Mouse (Mus musculus) heart, embryonic 16.5 days (tissue): ENCODE measurements at regions not wholly inside any gene's neighbourhood (a gene's known extent, or its start where the extent isn't known, plus 50 kb on each side); places are given as distances from the start of the nearest gene placed in this dataset.

Experiments used
- ATAC-seq: fragments of 200-750 bp; cut with Nextera tagmentation; replicated peaks from 2 replicates; pipeline ENCODE4 v1.8.0; 2017; ENCODE audit warnings: moderate number of reproducible peaks; ENCODE audit not compliant: insufficient read depth, low FRiP score; ENCODE audit errors: extremely low read depth
- H3K27ac ChIP-seq: fragments of 300-500 bp; sonication (generic); 2 replicates; pipeline ENCODE4 v1.5.1; 2014; ENCODE audit warnings: mild to moderate bottlenecking, low read length, control low read depth, moderate library complexity
- H3K27me3 ChIP-seq: fragments of 300-500 bp; sonication (generic); 2 replicates; pipeline ENCODE4 v1.6.1; 2014; ENCODE audit warnings: low read length, mixed read lengths; ENCODE audit not compliant: control insufficient read depth, insufficient read depth
- H3K36me3 ChIP-seq: fragments of 300-500 bp; sonication (generic); 2 replicates; pipeline ENCODE4 v1.6.1; 2014; ENCODE audit not compliant: control insufficient read depth, insufficient read depth
- H3K4me1 ChIP-seq: fragments of 300-500 bp; sonication (generic); 2 replicates; pipeline ENCODE4 v1.6.1; 2014; ENCODE audit warnings: low read length, mixed read lengths; ENCODE audit not compliant: control insufficient read depth, insufficient read depth
- H3K4me2 ChIP-seq: fragments of 300-500 bp; sonication (generic); 2 replicates; pipeline ENCODE4 v1.6.1; 2014; ENCODE audit warnings: low read depth, mild to moderate bottlenecking, control low read depth, low read length
- H3K4me3 ChIP-seq: fragments of 300-500 bp; sonication (generic); 2 replicates; pipeline ENCODE4 v1.5.1; 2014; ENCODE audit warnings: mild to moderate bottlenecking, control low read depth, low read length
- H3K9ac ChIP-seq: fragments of 300-500 bp; sonication (generic); 2 replicates; pipeline ENCODE4 v1.6.1; 2014; ENCODE audit warnings: low read length, control low read depth
- H3K9me3 ChIP-seq: fragments of 300-500 bp; sonication (generic); replicated peaks from 2 replicates; pipeline ENCODE4 v1.6.1; 2016; ENCODE audit warnings: low read length; ENCODE audit not compliant: control insufficient read depth
- WGBS: fragments of 180-500 bp; shearing (Covaris S2); extraction: QIAGEN DNeasy Blood & Tissue Kit; methylation state at CpG from one replicate; pipeline ENCODE4 v1.1.7; 2014; 5-methylcytosine and 5-hydroxymethylcytosine counted together

DNA sequence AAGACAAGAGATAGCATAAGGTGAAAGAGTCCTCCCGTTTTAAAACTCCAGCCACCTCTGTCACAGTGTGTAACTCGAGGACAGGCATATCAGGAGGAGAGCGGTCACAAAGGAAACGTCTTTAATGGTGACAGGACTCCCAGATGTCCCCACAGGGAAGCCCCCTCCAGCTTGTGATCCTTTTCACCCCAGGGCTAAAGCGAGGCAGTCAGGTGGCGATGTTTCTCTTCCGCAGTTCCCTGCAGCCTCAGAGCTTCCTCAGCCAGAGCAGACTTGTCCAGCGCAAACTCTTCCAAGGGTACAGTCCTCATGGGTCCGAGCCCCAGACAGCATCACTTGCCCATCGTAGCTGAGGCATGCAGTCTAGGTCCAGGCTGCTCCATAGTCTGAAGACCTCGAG, 196.7 kb upstream of the Wdfy3 start:
- H3K9ac ChIP-seq, result no peak overlapping the region
- H3K4me3 ChIP-seq, result no peak overlapping the region
- no peak for ATAC-seq
- H3K4me2 ChIP-seq, result no peak overlapping the region
- no peaks in the 10 kb centered on the region for H3K27me3 ChIP-seq
- no peaks in the 10 kb centered on the region for H3K36me3 ChIP-seq
- H3K9me3 ChIP-seq, result no peaks in the 10 kb centered on the region
- no peaks in the 10 kb centered on the region for H3K4me1 ChIP-seq
- no peak overlapping the region for H3K27ac ChIP-seq
- WGBS, result 43% methylated on average over 11 of the region's 11 CpGs

DNA sequence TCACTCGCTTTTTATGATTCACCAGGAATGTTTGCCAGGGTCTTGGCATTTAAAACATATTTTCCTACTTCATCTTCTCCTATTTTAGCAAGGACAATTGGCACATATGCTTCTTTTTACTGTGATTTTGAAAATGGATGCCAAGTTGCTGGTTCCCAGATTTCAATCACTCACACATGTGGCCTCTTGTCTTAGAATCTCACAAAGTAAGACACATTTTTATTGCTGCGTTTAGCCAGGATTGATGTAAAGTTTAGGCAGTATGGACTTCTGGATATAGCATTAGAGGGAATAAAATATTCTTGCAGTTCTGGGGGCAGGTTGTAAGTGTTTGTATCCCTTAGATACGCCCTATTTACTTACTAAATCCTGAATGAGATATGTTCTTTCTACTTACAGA, 197.4 kb upstream of the Wdfy3 start:
- Histone ChIP-seq H3K27ac (no peak overlapping the region), H3K36me3 (no peaks in the 10 kb centered on the region), H3K9me3 (no peaks in the 10 kb centered on the region), H3K4me3 (no peak overlapping the region), H3K27me3 (no peaks in the 10 kb centered on the region), H3K9ac (no peak overlapping the region), H3K4me1 (no peaks in the 10 kb centered on the region), H3K4me2 (no peak overlapping the region)
- ATAC-seq, result no peak
- 72% methylated on average over 3 of the region's 3 CpGs for WGBS

- 87% methylated on average over 9 of the region's 9 CpGs for WGBS
- Histone ChIP-seq H3K9me3 (no peaks in the 10 kb centered on the region), H3K9ac (no peak overlapping the region), H3K27me3 (no peaks in the 10 kb centered on the region), H3K36me3 (no peaks in the 10 kb centered on the region), H3K4me3 (no peak overlapping the region), H3K27ac (no peak overlapping the region), H3K4me2 (no peak overlapping the region), H3K4me1 (no peaks in the 10 kb centered on the region)
- no peak for ATAC-seq
These were observed 199.5 kb upstream of the Wdfy3 start for GRCm38 (mm10) chr5:102269204-102269603.

DNA sequence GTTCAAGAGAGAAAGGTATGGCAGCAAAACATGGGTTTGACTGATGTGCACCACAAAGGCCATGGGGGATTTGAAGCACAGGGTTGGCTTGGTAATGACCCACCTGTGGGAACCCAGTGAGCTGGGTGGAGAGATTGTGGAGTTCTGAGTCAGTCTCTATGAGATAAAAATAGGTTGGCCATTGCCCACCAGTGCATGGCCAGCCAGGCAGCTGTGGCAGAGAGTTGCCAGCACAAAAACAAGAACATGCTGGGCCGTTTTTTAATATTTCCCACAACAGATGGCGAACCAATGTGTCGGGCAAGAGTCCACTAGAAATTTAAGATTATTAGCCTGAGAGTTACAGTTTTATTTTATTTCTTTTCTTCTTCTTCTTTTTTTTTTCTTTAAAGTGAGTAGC, 205.6 kb upstream of the Arhgap24 start:
- no peak for ATAC-seq
- no peak overlapping the region for H3K4me2 ChIP-seq

GRCm38 (mm10) chr5:102287131-102287530, 194.1 kb upstream of the Arhgap24 start:
- H3K4me3 ChIP-seq, result no peak overlapping the region
- H3K9me3 ChIP-seq, result no peaks in the 10 kb centered on the region
- no peak for ATAC-seq

More for the DNA sequence above, 205.6 kb upstream of the Arhgap24 start:
- no peak overlapping the region for H3K4me3 ChIP-seq
- no peaks in the 10 kb centered on the region for H3K36me3 ChIP-seq
- H3K27me3 ChIP-seq, result no peaks in the 10 kb centered on the region
- H3K9ac ChIP-seq, result no peak overlapping the region
- no peaks in the 10 kb centered on the region for H3K9me3 ChIP-seq
- 84% methylated on average over 3 of the region's 3 CpGs for WGBS
- H3K27ac ChIP-seq, result no peak overlapping the region
- no peaks in the 10 kb centered on the region for H3K4me1 ChIP-seq

GRCm38 (mm10) chr5:102290866-102291265, 190.3 kb upstream of the Arhgap24 start:
- no peak for ATAC-seq
- Histone ChIP-seq H3K9me3 (no peaks in the 10 kb centered on the region), H3K36me3 (no peaks in the 10 kb centered on the region), H3K4me3 (no peak overlapping the region), H3K9ac (no peak overlapping the region), H3K27me3 (no peaks in the 10 kb centered on the region), H3K27ac (no peak overlapping the region), H3K4me2 (no peak overlapping the region), H3K4me1 (no peaks in the 10 kb centered on the region)
- WGBS, result 82% methylated on average over 7 of the region's 7 CpGs

More at GRCm38 (mm10) chr5:102287131-102287530, 194.1 kb upstream of the Arhgap24 start:
- Histone ChIP-seq H3K4me2 (no peak overlapping the region), H3K36me3 (no peaks in the 10 kb centered on the region), H3K27me3 (no peaks in the 10 kb centered on the region), H3K9ac (no peak overlapping the region), H3K4me1 (no peaks in the 10 kb centered on the region), H3K27ac (no peak overlapping the region)
- 72% methylated on average over 4 of the region's 4 CpGs for WGBS

DNA sequence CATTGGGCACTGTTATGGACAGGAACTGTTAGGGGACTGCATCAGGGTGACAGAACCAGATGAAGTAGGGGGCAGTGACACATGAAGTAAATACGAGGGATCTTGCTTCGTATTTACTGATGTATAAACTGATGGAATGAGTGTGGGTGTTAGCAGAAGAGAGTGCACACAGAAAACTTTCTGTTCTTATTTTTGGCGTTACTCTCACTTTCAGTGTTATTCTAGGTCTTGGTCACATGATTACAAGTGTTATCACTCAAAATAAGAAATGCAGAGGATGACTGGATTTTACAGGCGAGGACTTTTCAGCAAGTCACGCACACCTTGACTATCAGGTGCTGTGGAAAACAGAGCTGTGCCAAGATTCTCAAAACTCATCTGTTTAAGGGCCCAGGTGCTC, 185.6 kb upstream of the Arhgap24 start:
- no peak overlapping the region for H3K9ac ChIP-seq
- H3K4me3 ChIP-seq, result no peak overlapping the region
- H3K4me2 ChIP-seq, result no peak overlapping the region
- H3K36me3 ChIP-seq, result no peaks in the 10 kb centered on the region
- H3K4me1 ChIP-seq, result no peaks in the 10 kb centered on the region
- no peaks in the 10 kb centered on the region for H3K9me3 ChIP-seq
- no peak for ATAC-seq
- H3K27ac ChIP-seq, result no peak overlapping the region
- WGBS, result 74% methylated on average over 5 of the region's 5 CpGs
- H3K27me3 ChIP-seq, result no peaks in the 10 kb centered on the region

DNA sequence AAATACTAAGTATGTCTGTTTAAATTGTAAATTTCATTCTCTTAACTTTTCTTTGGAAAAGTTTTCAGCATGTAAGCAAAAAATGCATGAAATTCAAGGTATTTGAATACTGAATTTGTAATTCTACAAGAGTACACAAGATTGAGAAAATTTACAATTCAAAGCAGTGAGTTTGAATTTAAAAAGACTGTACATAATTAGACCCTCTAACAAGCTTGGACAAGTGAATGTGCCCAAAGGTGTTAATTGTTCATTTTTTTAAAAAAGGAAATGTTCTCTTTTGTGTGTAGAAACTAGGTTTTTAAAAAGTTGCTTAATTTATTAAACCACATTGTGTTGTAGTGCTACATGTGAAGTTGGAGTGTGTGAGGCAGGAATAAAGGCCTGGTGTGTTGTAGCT, 174.9 kb upstream of the Arhgap24 start:
- H3K27ac ChIP-seq, result no peak overlapping the region
- ATAC-seq, result no peak

GRCm38 (mm10) chr5:102306718-102307117, 174.5 kb upstream of the Arhgap24 start:
- Histone ChIP-seq H3K4me1 (no peaks in the 10 kb centered on the region), H3K9ac (no peak overlapping the region), H3K36me3 (no peaks in the 10 kb centered on the region), H3K9me3 (no peaks in the 10 kb centered on the region), H3K27ac (no peak overlapping the region), H3K27me3 (no peaks in the 10 kb centered on the region), H3K4me3 (no peak overlapping the region), H3K4me2 (no peak overlapping the region)
- 65% methylated on average over 3 of the region's 3 CpGs for WGBS
- no peak for ATAC-seq

More for the DNA sequence above, 174.9 kb upstream of the Arhgap24 start:
- Histone ChIP-seq H3K9me3 (no peaks in the 10 kb centered on the region), H3K27me3 (no peaks in the 10 kb centered on the region), H3K36me3 (no peaks in the 10 kb centered on the region), H3K9ac (no peak overlapping the region), H3K4me3 (no peak overlapping the region), H3K4me2 (no peak overlapping the region), H3K4me1 (no peaks in the 10 kb centered on the region)

- Histone ChIP-seq H3K9me3 (no peaks in the 10 kb centered on the region), H3K4me3 (no peak overlapping the region), H3K36me3 (no peaks in the 10 kb centered on the region), H3K4me2 (no peak overlapping the region), H3K27me3 (no peaks in the 10 kb centered on the region), H3K9ac (no peak overlapping the region), H3K4me1 (no peaks in the 10 kb centered on the region), H3K27ac (no peak overlapping the region)
- ATAC-seq, result no peak
These were observed 169.6 kb upstream of the Arhgap24 start for GRCm38 (mm10) chr5:102311570-102311969.
